Mouse (Mus musculus) embryo, embryonic 10 days (tissue): ENCODE data around the gene Anxa10.
A peak's percentile ranks its signal among the peaks of the same experiment; 100 is the strongest.

Experiments used
- DNase-seq: peaks from one replicate; pipeline ENCODE4 v3.0.0-alpha.2; 2015; ENCODE audit warnings: low spot score

Anxa10 gene

DNA sequence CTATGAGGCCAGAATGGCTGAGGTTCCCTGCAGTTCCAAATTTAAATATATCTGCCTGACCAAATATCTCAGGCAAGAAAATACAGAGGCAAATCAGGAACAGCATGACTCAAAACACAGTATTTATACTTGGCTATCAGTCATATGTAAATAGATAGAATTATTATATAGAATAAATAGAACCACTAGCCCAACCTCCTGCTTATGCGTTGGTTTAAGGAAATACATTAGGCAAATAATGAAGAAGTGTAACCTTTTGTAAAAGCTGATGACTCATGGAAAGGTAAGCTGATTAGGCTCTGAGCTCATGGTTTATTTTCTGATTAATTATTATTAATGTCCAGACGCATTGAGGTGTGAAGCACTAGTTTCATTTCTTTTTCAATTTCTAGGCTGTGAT, at the start of gene Anxa10:
Gene Anxa10, minus strand, starts transcription at position 53 of the 400 bp plus-strand sequence.
- DNase-seq, result no peak

- no peak for DNase-seq
Measured at GRCm38 (mm10) chr8:62132662-62133366, 9.9 kb upstream of the Anxa10 start.

GRCm38 (mm10) chr8:62097213-62097612, 25.7 kb downstream of the Anxa10 start:
- DNase-seq, result no peak

DNA sequence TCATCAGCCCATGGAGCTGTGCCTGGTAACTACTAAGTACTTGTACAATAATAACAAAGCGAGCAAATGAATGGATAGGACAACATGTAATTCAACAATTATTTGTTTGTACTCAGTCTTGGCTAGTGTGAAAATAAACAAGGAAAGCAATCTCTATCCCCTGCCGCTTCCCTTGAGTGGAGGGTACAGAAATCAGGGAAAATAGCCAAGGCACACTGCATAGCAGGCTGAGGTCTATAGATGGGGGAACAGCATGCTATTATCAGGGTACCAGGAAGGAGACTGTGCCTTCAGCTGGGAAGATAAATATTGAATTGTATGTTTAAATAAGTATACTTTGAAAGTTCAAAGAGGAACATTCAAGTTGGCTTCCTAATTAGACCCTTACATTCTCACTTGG, 41.1 kb downstream of the Anxa10 start:
- no peak for DNase-seq

GRCm38 (mm10) chr8:62080195-62080802, 42.7 kb downstream of the Anxa10 start:
- DNase-seq, result peak; percentile 72

DNA sequence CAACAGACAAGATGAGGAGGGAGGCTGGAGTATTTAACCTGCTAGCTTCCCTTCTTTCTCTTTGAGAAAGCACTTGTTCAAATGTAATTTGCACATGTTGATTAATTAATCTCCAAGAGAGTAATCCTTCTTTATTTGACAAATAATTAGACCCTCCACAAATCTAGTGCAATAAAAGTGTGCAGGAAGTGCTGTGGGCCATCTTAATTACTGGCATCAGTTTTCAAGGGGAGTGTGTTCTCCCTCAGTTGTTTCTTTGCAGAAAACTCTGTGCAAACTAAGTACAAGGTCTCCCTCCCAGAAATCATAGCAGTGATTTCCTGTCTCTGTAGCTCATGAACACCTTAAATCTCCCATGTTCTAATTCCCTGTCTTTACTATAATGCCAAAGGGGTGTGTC, 54.6 kb downstream of the Anxa10 start:
- no peak for DNase-seq

GRCm38 (mm10) chr8:62060357-62060756, 62.6 kb downstream of the Anxa10 start:
- DNase-seq, result peak; percentile 4

GRCm38 (mm10) chr8:62046809-62047208, 76.1 kb downstream of the Anxa10 start:
- DNase-seq, result peak; percentile 21

- no peak for DNase-seq
Measured at GRCm38 (mm10) chr8:62034351-62034750, 88.6 kb downstream of the Anxa10 start.

DNA sequence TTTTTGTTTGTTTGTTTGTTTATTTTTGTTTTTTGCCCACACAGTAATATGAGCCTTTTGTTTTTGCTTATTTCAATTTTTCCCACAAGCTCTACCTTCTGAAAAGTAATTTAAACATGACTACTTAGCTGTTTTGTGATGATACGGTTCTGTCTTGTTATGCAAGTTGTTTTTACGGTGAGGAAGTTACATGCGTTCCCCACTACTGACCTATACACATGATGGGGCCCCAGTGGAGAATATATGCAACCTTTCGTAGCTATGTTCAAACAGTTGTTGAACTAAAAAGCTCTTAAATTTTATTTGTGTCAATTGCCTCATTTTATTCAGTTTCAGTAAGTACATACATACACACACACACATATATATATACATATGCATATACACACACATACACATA, 108.4 kb downstream of the Anxa10 start:
- DNase-seq, result no peak

DNA sequence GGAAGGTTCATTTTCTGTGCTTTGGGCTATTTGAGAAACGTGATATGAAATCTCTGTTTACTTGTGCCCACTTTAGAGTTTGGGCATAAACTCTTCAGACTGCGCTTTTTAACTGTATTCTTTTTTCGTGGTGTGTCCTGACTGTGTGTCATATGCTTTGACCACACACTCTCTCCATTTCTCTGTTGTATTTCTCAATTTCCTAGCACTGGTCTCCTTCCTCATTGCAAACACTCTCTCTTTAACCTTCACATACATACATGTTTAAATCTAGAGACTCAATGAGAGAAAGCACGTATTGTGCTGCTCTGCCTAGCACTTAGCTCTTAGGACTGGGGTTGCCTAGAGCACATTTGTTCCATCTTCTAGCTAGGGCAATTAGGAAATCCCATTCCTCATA, 108.8 kb downstream of the Anxa10 start:
- DNase-seq, result no peak
